Mouse (Mus musculus) heart, embryonic 12.5 days (tissue): ENCODE measurements around the gene Serinc2. TPM values are rescaled to one million over a fixed set of nuclear protein-coding genes. Genes with fewer than 3 reads are reported as not detected.
A peak's percentile ranks its signal among the peaks of the same experiment; 100 is the strongest.

Source experiments
- ATAC-seq: fragments of 200-750 bp; cut with Nextera tagmentation; 2 replicates; pipeline ENCODE4 v1.8.0; 2017; ENCODE audit warnings: moderate TSS enrichment, moderate library complexity; ENCODE audit not compliant: insufficient number of reproducible peaks, low FRiP score
- H3K27ac ChIP-seq: fragments of 300-500 bp; sonication (generic); 2 replicates; pipeline ENCODE4 v1.5.1; 2016; ENCODE audit warnings: mild to moderate bottlenecking, moderate library complexity; ENCODE audit not compliant: poor library complexity, severe bottlenecking
- H3K27me3 ChIP-seq: fragments of 300-500 bp; sonication (generic); replicated peaks from 2 replicates; pipeline ENCODE4 v1.6.1; 2016; ENCODE audit warnings: mild to moderate bottlenecking, moderate library complexity
- H3K36me3 ChIP-seq: fragments of 300-500 bp; sonication (generic); 2 replicates; pipeline ENCODE4 v1.6.1; 2016; ENCODE audit warnings: mild to moderate bottlenecking, moderate library complexity
- H3K4me1 ChIP-seq: fragments of 300-500 bp; sonication (generic); replicated peaks from 2 replicates; pipeline ENCODE4 v1.6.1; 2016; ENCODE audit warnings: mild to moderate bottlenecking
- H3K4me2 ChIP-seq: fragments of 300-500 bp; sonication (generic); 2 replicates; pipeline ENCODE4 v1.6.1; 2016; ENCODE audit warnings: mild to moderate bottlenecking, moderate library complexity
- H3K4me3 ChIP-seq: fragments of 300-500 bp; sonication (generic); 2 replicates; pipeline ENCODE4 v1.5.1; 2016; ENCODE audit warnings: mild to moderate bottlenecking
- H3K9ac ChIP-seq: fragments of 300-500 bp; sonication (generic); 2 replicates; pipeline ENCODE4 v1.6.1; 2016; ENCODE audit warnings: mild to moderate bottlenecking, moderate library complexity
- H3K9me3 ChIP-seq: fragments of 300-500 bp; sonication (generic); replicated peaks from 2 replicates; pipeline ENCODE4 v1.6.1; 2016; ENCODE audit warnings: mild to moderate bottlenecking, moderate library complexity
- WGBS: fragments of 180-500 bp; shearing (Covaris S2); methylation state at CpG from one replicate; pipeline ENCODE4 v1.1.7; 2016; 5-methylcytosine and 5-hydroxymethylcytosine counted together
- polyA plus RNA-seq: library from polyadenylated mRNA; unstranded; fragments of >200 nt; fragmentation: Nextera tagmentation; extraction: Ambion mirVana; gene quantifications from 2 replicates; pipeline ENCODE4 v1.2.1, GENCODE M21; 2016

Gene Serinc2
- 13.6 and 14.1 TPM in 2 replicates for polyA plus RNA-seq

- no peak within 1 kb of the TSS for H3K9ac ChIP-seq
These were observed at the start of gene Serinc2 for GRCm38 (mm10) chr4:130279105-130279504. Serinc2 (minus strand) TSS chr4:130279205.

GRCm38 (mm10) chr4:130327366-130327765 is 48.4 kb upstream of the Serinc2 start:
- ATAC-seq: no peak
- WGBS: 90% methylated on average over 9 of the region's 9 CpGs
- H3K9ac ChIP-seq: no peak overlapping the region

More at GRCm38 (mm10) chr4:130279105-130279504, at the start of gene Serinc2:
- 66% methylated on average over 2 of the region's 2 CpGs for whole genome bisulfite sequencing
- peaks cover 14% of the 10 kb centered on the region for H3K4me1 ChIP-seq
- H3K4me3 ChIP-seq: no peak within 1 kb of the TSS
- H3K27me3 ChIP-seq: peaks cover 84% of the 10 kb centered on the region
- ATAC-seq: no peak
- no peak within 1 kb of the TSS for H3K4me2 ChIP-seq
- H3K27ac ChIP-seq: no peak within 1 kb of the TSS
- H3K36me3 ChIP-seq: no peaks in the 10 kb centered on the region
- H3K9me3 ChIP-seq: no peaks in the 10 kb centered on the region

GRCm38 (mm10) chr4:130325446-130325845 is 46.4 kb upstream of the Serinc2 start:
- Histone ChIP-seq H3K36me3 (peaks cover 59% of the 10 kb centered on the region), H3K4me2 (no peak overlapping the region), H3K27ac (no peak overlapping the region), H3K27me3 (no peaks in the 10 kb centered on the region), H3K9me3 (no peaks in the 10 kb centered on the region), H3K9ac (no peak overlapping the region), H3K4me3 (no peak overlapping the region), H3K4me1 (peaks cover 30% of the 10 kb centered on the region)
- no peak for ATAC-seq
- 93% methylated on average over 2 of the region's 2 CpGs for WGBS

More at GRCm38 (mm10) chr4:130327366-130327765, 48.4 kb upstream of the Serinc2 start:
- Histone ChIP-seq H3K9me3 (no peaks in the 10 kb centered on the region), H3K4me2 (no peak overlapping the region), H3K27ac (no peak overlapping the region), H3K36me3 (peaks cover 53% of the 10 kb centered on the region), H3K4me3 (no peak overlapping the region), H3K4me1 (peaks cover 21% of the 10 kb centered on the region), H3K27me3 (no peaks in the 10 kb centered on the region)

GRCm38 (mm10) chr4:130323607-130324006 is 44.6 kb upstream of the Serinc2 start:
- Histone ChIP-seq H3K4me3 (no peak overlapping the region), H3K27me3 (no peaks in the 10 kb centered on the region), H3K9ac (0 out of 2 replicates have a peak overlapping the region, but pooled peaks have one; percentile 20), H3K9me3 (no peaks in the 10 kb centered on the region), H3K27ac (peak overlapping the region; percentile 84), H3K36me3 (peaks cover 59% of the 10 kb centered on the region), H3K4me2 (no peak overlapping the region), H3K4me1 (peaks cover 39% of the 10 kb centered on the region)
- 30% methylated on average over 5 of the region's 5 CpGs for WGBS
- ATAC-seq: peak; percentile 56; the same call in 1 of the 2 replicates

GRCm38 (mm10) chr4:130323165-130323564 is 44.2 kb upstream of the Serinc2 start:
- H3K27ac ChIP-seq: peak overlapping the region; percentile 84
- no peak for ATAC-seq
- H3K4me1 ChIP-seq: peaks cover 44% of the 10 kb centered on the region
- no peaks in the 10 kb centered on the region for H3K27me3 ChIP-seq
- H3K4me3 ChIP-seq: no peak overlapping the region
- WGBS: 54% methylated on average over 1 of the region's 1 CpGs
- no peak overlapping the region for H3K9ac ChIP-seq
- no peaks in the 10 kb centered on the region for H3K9me3 ChIP-seq
- peaks cover 55% of the 10 kb centered on the region for H3K36me3 ChIP-seq
- H3K4me2 ChIP-seq: no peak overlapping the region

- H3K27me3 ChIP-seq: no peaks in the 10 kb centered on the region
- H3K9me3 ChIP-seq: no peaks in the 10 kb centered on the region
- H3K27ac ChIP-seq: peak overlapping the region; percentile 84
- H3K4me3 ChIP-seq: no peak overlapping the region
- no peak overlapping the region for H3K9ac ChIP-seq
- ATAC-seq: no peak
- no peak overlapping the region for H3K4me2 ChIP-seq
- 72% methylated on average over 7 of the region's 7 CpGs for WGBS
- peaks cover 49% of the 10 kb centered on the region for H3K4me1 ChIP-seq
- H3K36me3 ChIP-seq: peaks cover 50% of the 10 kb centered on the region
These were observed 43.6 kb upstream of the Serinc2 start for GRCm38 (mm10) chr4:130322567-130322966.

- Histone ChIP-seq H3K27me3 (no peaks in the 10 kb centered on the region), H3K4me1 (peaks cover 55% of the 10 kb centered on the region), H3K4me3 (no peak overlapping the region), H3K27ac (no peak overlapping the region), H3K36me3 (peaks cover 41% of the 10 kb centered on the region), H3K4me2 (no peak overlapping the region), H3K9me3 (no peaks in the 10 kb centered on the region), H3K9ac (no peak overlapping the region)
- ATAC-seq: no peak
- WGBS: 83% methylated on average over 7 of the region's 7 CpGs
These were observed 42.6 kb upstream of the Serinc2 start for GRCm38 (mm10) chr4:130321640-130322039.

- H3K9ac ChIP-seq: no peak overlapping the region
- no peaks in the 10 kb centered on the region for H3K9me3 ChIP-seq
- 76% methylated on average over 7 of the region's 7 CpGs for WGBS
- peaks cover 73% of the 10 kb centered on the region for H3K4me1 ChIP-seq
- no peak overlapping the region for H3K27ac ChIP-seq
- ATAC-seq: no peak
- peaks cover 37% of the 10 kb centered on the region for H3K36me3 ChIP-seq
- H3K4me3 ChIP-seq: no peak overlapping the region
- no peak overlapping the region for H3K4me2 ChIP-seq
- no peaks in the 10 kb centered on the region for H3K27me3 ChIP-seq
These were observed 40.6 kb upstream of the Serinc2 start for GRCm38 (mm10) chr4:130319564-130319963.

GRCm38 (mm10) chr4:130318122-130318521 is 39.1 kb upstream of the Serinc2 start:
- ATAC-seq: no peak
- peaks cover 66% of the 10 kb centered on the region for H3K4me1 ChIP-seq
- H3K9ac ChIP-seq: no peak overlapping the region
- H3K4me2 ChIP-seq: no peak overlapping the region
- H3K27ac ChIP-seq: peak overlapping the region; percentile 39; the same call in 1 of the 2 replicates
- no peak overlapping the region for H3K4me3 ChIP-seq
- no peaks in the 10 kb centered on the region for H3K9me3 ChIP-seq
- WGBS: 74% methylated on average over 3 of the region's 3 CpGs
- H3K27me3 ChIP-seq: no peaks in the 10 kb centered on the region
- peaks cover 50% of the 10 kb centered on the region for H3K36me3 ChIP-seq

- Histone ChIP-seq H3K27ac (peak overlapping the region; percentile 86), H3K9ac (no peak overlapping the region), H3K4me1 (peaks cover 63% of the 10 kb centered on the region), H3K4me3 (no peak overlapping the region), H3K4me2 (no peak overlapping the region), H3K36me3 (peaks cover 53% of the 10 kb centered on the region), H3K27me3 (no peaks in the 10 kb centered on the region), H3K9me3 (no peaks in the 10 kb centered on the region)
- no peak for ATAC-seq
- WGBS: 64% methylated on average over 10 of the region's 10 CpGs
These were observed 37.7 kb upstream of the Serinc2 start for GRCm38 (mm10) chr4:130316691-130317090.

GRCm38 (mm10) chr4:130315771-130316527 is 36.9 kb upstream of the Serinc2 start:
- H3K4me2 ChIP-seq: no peak overlapping the region
- peaks cover 67% of the 10 kb centered on the region for H3K4me1 ChIP-seq
- H3K4me3 ChIP-seq: no peak overlapping the region
- H3K27ac ChIP-seq: peak overlapping the region; percentile 86
- WGBS: 57% methylated on average over 13 of the region's 13 CpGs
- no peaks in the 10 kb centered on the region for H3K27me3 ChIP-seq
- H3K9me3 ChIP-seq: no peaks in the 10 kb centered on the region
- H3K36me3 ChIP-seq: peaks cover 53% of the 10 kb centered on the region
- 0 out of 2 replicates have a peak, but pooled peaks have one; percentile 27 for ATAC-seq
- H3K9ac ChIP-seq: peak overlapping the region; percentile 8; the same call in 1 of the 2 replicates
